Mouse (Mus musculus) limb, embryonic 13.5 days (tissue): Measurements from ENCODE around the gene Ankrd50. TPM values are rescaled to one million over a fixed set of nuclear protein-coding genes. Genes with fewer than 3 reads are reported as not detected.

Experiments used
- ATAC-seq: fragments of 200-750 bp; cut with Nextera tagmentation; 2 replicates; pipeline ENCODE4 v1.8.0; 2017; ENCODE audit warnings: low read depth, moderate number of reproducible peaks, moderate TSS enrichment; ENCODE audit not compliant: low FRiP score
- H3K27ac ChIP-seq: fragments of 300-500 bp; sonication (generic); 2 replicates; pipeline ENCODE4 v1.5.1; 2015; ENCODE audit warnings: inconsistent platforms, mild to moderate bottlenecking, moderate library complexity
- H3K27me3 ChIP-seq: fragments of 300-500 bp; sonication (generic); 2 replicates; pipeline ENCODE4 v1.6.1; 2015; ENCODE audit warnings: mild to moderate bottlenecking, inconsistent platforms
- H3K36me3 ChIP-seq: fragments of 300-500 bp; sonication (generic); 2 replicates; pipeline ENCODE4 v1.6.1; 2015; ENCODE audit warnings: inconsistent platforms, mild to moderate bottlenecking, moderate library complexity
- H3K4me1 ChIP-seq: fragments of 300-500 bp; sonication (generic); 2 replicates; pipeline ENCODE4 v1.6.1; 2015; ENCODE audit warnings: inconsistent platforms
- H3K4me2 ChIP-seq: fragments of 300-500 bp; sonication (generic); replicated peaks from 2 replicates; pipeline ENCODE4 v1.6.1; 2015; ENCODE audit warnings: inconsistent platforms, mild to moderate bottlenecking, moderate library complexity
- H3K4me3 ChIP-seq: fragments of 300-500 bp; sonication (generic); 2 replicates; pipeline ENCODE4 v1.5.1; 2015; ENCODE audit warnings: moderate library complexity, mild to moderate bottlenecking, inconsistent platforms
- H3K9ac ChIP-seq: fragments of 300-500 bp; sonication (generic); 2 replicates; pipeline ENCODE4 v1.6.1; 2015; ENCODE audit warnings: mild to moderate bottlenecking, inconsistent platforms
- H3K9me3 ChIP-seq: fragments of 300-500 bp; sonication (generic); 2 replicates; pipeline ENCODE4 v1.6.1; 2016; ENCODE audit warnings: inconsistent platforms
- WGBS: fragments of 180-500 bp; shearing (Covaris S2); methylation state at CpG from one replicate; pipeline ENCODE4 v1.1.7; 2015; 5-methylcytosine and 5-hydroxymethylcytosine counted together
- polyA plus RNA-seq: library from polyadenylated mRNA; unstranded; fragments of >200 nt; fragmentation: Nextera tagmentation; extraction: Ambion mirVana; gene quantifications from 2 replicates; pipeline ENCODE4 v1.2.1, GENCODE M21; 2015

Gene Ankrd50
- polyA plus RNA-seq, 1 experiment from 2014 or later, result 23.5 TPM

- Histone ChIP-seq H3K27me3 (no peaks in the 10 kb centered on the region), H3K4me1 (no peaks in the 10 kb centered on the region), H3K27ac (no peak overlapping the region), H3K36me3 (no peaks in the 10 kb centered on the region), H3K4me2 (no peak overlapping the region), H3K9ac (no peak overlapping the region), H3K4me3 (no peak overlapping the region), H3K9me3 (no peaks in the 10 kb centered on the region)
- 83% methylated on average over 2 of the region's 2 CpGs for WGBS
- ATAC-seq, result no peak
Measured at GRCm38 (mm10) chr3:38490720-38491119, 6.1 kb upstream of the Ankrd50 start.

DNA sequence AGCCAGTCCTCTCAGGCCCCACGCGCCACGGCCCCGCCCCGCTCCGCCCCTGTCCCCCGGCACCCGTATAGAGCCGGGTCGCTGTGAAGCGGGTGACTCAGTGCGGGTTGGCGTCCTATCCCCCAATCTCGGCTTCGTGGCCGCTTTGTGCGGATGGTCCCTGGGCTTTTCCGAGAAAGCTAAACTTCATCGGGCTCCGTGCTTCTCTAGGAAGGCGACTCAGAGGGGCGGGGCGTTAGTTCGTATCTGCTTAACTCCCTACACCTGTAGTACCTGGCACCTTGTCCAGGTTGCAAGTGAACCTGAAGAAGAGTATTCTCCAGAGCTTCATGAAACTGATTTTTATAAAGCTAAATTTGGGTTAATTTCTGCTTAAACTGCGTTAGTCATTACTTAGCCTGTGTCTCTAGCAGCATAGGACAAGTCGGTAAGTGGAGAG, 482 bp upstream of the Ankrd50 start:
- Histone ChIP-seq H3K4me2 (peak overlapping the region; percentile 74), H3K27me3 (no peaks in the 10 kb centered on the region), H3K27ac (no peak overlapping the region), H3K9ac (peak overlapping the region; percentile 36), H3K36me3 (peaks cover 8% of the 10 kb centered on the region), H3K4me3 (peak overlapping the region; percentile 94), H3K9me3 (no peaks in the 10 kb centered on the region), H3K4me1 (peaks cover 32% of the 10 kb centered on the region)
- 2% methylated on average over 26 of the region's 26 CpGs for WGBS
- no peak for ATAC-seq

DNA sequence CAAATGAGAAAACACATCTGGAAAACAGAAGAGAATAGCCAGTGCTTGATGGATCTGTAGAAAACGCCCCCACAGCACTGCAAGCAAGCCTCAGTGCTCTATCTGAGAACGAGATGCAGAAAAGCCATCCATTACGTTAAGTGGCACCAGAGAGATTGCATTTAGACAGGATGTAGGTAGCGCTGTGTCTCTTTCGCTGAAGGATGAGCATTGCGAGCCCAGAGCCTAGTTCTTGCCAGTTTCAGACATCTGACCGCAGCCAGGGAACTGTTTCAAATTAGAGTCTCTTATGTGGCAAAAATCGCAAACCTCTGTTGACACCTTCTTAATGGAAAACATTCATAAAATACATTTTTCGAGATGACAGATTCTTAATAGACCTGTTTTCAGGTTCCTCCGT, 1.1 kb downstream of the Ankrd50 start:
- peak overlapping the region; percentile 94 for H3K4me3 ChIP-seq
- no peaks in the 10 kb centered on the region for H3K27me3 ChIP-seq
- H3K27ac ChIP-seq, result no peak overlapping the region
- H3K4me1 ChIP-seq, result peaks cover 40% of the 10 kb centered on the region
- no peak for ATAC-seq
- peak overlapping the region; percentile 97 for H3K9ac ChIP-seq
- H3K36me3 ChIP-seq, result peaks cover 22% of the 10 kb centered on the region
- peak overlapping the region; percentile 74 for H3K4me2 ChIP-seq
- H3K9me3 ChIP-seq, result no peaks in the 10 kb centered on the region
- 5% methylated on average over 10 of the region's 10 CpGs for WGBS

- peak overlapping the region; percentile 97 for H3K9ac ChIP-seq
- WGBS, result 37% methylated on average over 11 of the region's 11 CpGs
- H3K4me3 ChIP-seq, result peak overlapping the region; percentile 94
- H3K27ac ChIP-seq, result no peak overlapping the region
- peaks cover 46% of the 10 kb centered on the region for H3K4me1 ChIP-seq
- H3K9me3 ChIP-seq, result no peaks in the 10 kb centered on the region
- no peaks in the 10 kb centered on the region for H3K27me3 ChIP-seq
- no peak for ATAC-seq
- H3K36me3 ChIP-seq, result peaks cover 30% of the 10 kb centered on the region
- H3K4me2 ChIP-seq, result peak overlapping the region; percentile 74
Measured at GRCm38 (mm10) chr3:38482749-38483148, 1.9 kb downstream of the Ankrd50 start.

DNA sequence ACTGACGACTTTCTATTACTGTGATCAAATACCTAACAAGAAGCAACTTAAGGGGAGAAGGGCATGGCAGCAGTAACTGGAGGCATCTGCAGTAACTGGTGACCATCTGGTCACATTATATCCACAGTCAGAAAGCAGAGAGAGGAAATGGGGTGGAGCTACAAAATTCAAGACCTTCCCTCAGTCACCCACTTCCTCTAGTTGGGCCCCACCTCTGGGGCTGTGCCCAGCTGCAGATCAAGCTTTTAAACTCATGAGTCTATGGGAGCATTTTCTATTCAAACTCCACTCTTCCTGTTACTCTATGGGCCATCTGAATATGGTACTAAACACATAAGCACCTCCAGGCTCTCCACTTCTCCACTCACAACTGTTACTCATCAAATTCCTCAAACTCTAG, 3.5 kb downstream of the Ankrd50 start:
- H3K27ac ChIP-seq, result no peak overlapping the region
- H3K27me3 ChIP-seq, result no peaks in the 10 kb centered on the region
- 41% methylated on average over 1 of the region's 1 CpGs for WGBS
- peaks cover 51% of the 10 kb centered on the region for H3K4me1 ChIP-seq
- peaks cover 44% of the 10 kb centered on the region for H3K36me3 ChIP-seq
- peak overlapping the region; percentile 22 for H3K4me3 ChIP-seq
- no peaks in the 10 kb centered on the region for H3K9me3 ChIP-seq
- no peak for ATAC-seq
- H3K4me2 ChIP-seq, result peak overlapping the region; percentile 55
- no peak overlapping the region for H3K9ac ChIP-seq

- Histone ChIP-seq H3K4me2 (no peak overlapping the region), H3K4me3 (no peak overlapping the region), H3K4me1 (peaks cover 67% of the 10 kb centered on the region), H3K36me3 (peaks cover 56% of the 10 kb centered on the region), H3K27me3 (no peaks in the 10 kb centered on the region), H3K27ac (no peak overlapping the region), H3K9me3 (no peaks in the 10 kb centered on the region), H3K9ac (no peak overlapping the region)
- WGBS, result 74% methylated on average over 1 of the region's 1 CpGs
- ATAC-seq, result no peak
Measured at GRCm38 (mm10) chr3:38477936-38478335, 6.7 kb downstream of the Ankrd50 start.

DNA sequence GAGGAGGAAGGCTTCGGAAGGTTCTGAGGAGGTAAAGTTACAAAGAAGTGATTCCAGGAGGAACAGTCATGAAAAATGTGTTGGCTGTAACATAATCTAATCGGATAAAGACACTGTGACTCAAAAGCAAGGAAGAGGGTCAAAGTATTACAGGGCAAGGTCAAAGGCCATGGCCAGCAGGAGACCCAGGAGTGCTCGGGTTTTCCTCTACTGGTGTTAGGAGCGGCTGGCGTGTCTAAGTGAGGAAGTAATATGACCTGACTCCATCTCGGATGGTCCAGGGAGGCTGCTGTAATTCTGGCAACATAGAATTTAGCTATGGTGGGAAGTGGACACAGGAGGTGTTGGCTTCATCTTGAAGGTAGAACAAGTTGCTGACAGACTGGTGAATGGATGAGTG, 9.1 kb downstream of the Ankrd50 start:
- Histone ChIP-seq H3K9me3 (no peaks in the 10 kb centered on the region), H3K9ac (no peak overlapping the region), H3K27ac (no peak overlapping the region), H3K4me1 (peaks cover 51% of the 10 kb centered on the region), H3K36me3 (peaks cover 60% of the 10 kb centered on the region), H3K4me3 (no peak overlapping the region), H3K4me2 (no peak overlapping the region), H3K27me3 (no peaks in the 10 kb centered on the region)
- ATAC-seq, result no peak
- WGBS, result 53% methylated on average over 6 of the region's 6 CpGs

GRCm38 (mm10) chr3:38473138-38473537, 11.5 kb downstream of the Ankrd50 start:
- Histone ChIP-seq H3K9ac (no peak overlapping the region), H3K4me2 (no peak overlapping the region), H3K4me1 (peaks cover 36% of the 10 kb centered on the region), H3K36me3 (peaks cover 40% of the 10 kb centered on the region), H3K27me3 (no peaks in the 10 kb centered on the region), H3K27ac (no peak overlapping the region), H3K9me3 (no peaks in the 10 kb centered on the region), H3K4me3 (no peak overlapping the region)
- ATAC-seq, result no peak
- WGBS, result 90% methylated on average over 4 of the region's 4 CpGs

GRCm38 (mm10) chr3:38471516-38471915, 13.1 kb downstream of the Ankrd50 start:
- Histone ChIP-seq H3K4me3 (no peak overlapping the region), H3K27me3 (no peaks in the 10 kb centered on the region), H3K36me3 (peaks cover 31% of the 10 kb centered on the region), H3K9ac (no peak overlapping the region), H3K4me1 (peaks cover 40% of the 10 kb centered on the region), H3K27ac (no peak overlapping the region), H3K4me2 (no peak overlapping the region), H3K9me3 (no peaks in the 10 kb centered on the region)
- ATAC-seq, result no peak

GRCm38 (mm10) chr3:38468131-38468530, 16.5 kb downstream of the Ankrd50 start:
- WGBS, result 90% methylated on average over 8 of the region's 8 CpGs
- Histone ChIP-seq H3K4me2 (no peak overlapping the region), H3K4me3 (no peak overlapping the region), H3K4me1 (peaks cover 13% of the 10 kb centered on the region; the same call in 1 of the 2 replicates), H3K9me3 (no peaks in the 10 kb centered on the region; the same call in 1 of the 2 replicates), H3K36me3 (peaks cover 38% of the 10 kb centered on the region), H3K27me3 (no peaks in the 10 kb centered on the region), H3K9ac (no peak overlapping the region), H3K27ac (no peak overlapping the region)
- no peak for ATAC-seq

DNA sequence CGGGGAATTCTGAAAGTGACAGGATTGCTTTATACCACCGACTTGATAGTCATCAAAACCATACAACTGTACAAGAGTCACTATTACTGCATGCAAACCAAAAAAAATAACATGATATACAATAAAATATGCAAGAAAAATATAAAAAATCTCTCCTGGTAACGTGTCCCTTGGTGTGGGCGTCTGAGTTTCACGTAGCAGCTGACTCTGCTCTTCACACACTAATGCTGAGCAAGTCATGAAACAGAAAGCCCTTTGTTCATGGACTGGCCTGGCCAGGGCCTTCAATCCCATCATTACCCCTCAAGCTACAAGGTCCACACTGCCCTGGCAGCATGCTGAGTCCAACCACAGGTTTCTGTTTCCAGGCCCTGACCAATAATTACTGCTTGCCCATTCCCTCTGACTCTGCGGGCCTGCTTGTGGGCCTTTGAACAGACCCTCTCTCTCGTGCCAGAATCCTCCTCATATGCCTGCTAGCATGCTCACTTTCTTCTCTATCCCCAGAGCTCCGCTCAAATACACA, 17.7 kb downstream of the Ankrd50 start:
- Histone ChIP-seq H3K4me3 (no peak overlapping the region), H3K9ac (no peak overlapping the region), H3K27me3 (no peaks in the 10 kb centered on the region), H3K9me3 (no peaks in the 10 kb centered on the region; the same call in 1 of the 2 replicates), H3K36me3 (peaks cover 44% of the 10 kb centered on the region), H3K4me2 (no peak overlapping the region), H3K4me1 (peaks cover 13% of the 10 kb centered on the region; the same call in 1 of the 2 replicates), H3K27ac (peak overlapping the region; percentile 10; the same call in 1 of the 2 replicates)
- no peak for ATAC-seq
- 78% methylated on average over 8 of the region's 8 CpGs for WGBS

- H3K36me3 ChIP-seq, result peaks cover 46% of the 10 kb centered on the region
- ATAC-seq, result no peak
- no peak overlapping the region for H3K4me3 ChIP-seq
- H3K27ac ChIP-seq, result no peak overlapping the region
- WGBS, result 87% methylated on average over 5 of the region's 5 CpGs
- no peaks in the 10 kb centered on the region for H3K27me3 ChIP-seq
- no peaks in the 10 kb centered on the region; the same call in 1 of the 2 replicates for H3K9me3 ChIP-seq
- no peak overlapping the region for H3K9ac ChIP-seq
- H3K4me1 ChIP-seq, result peaks cover 8% of the 10 kb centered on the region; the same call in 1 of the 2 replicates
- no peak overlapping the region for H3K4me2 ChIP-seq
Measured at GRCm38 (mm10) chr3:38466139-38466538, 18.5 kb downstream of the Ankrd50 start.

GRCm38 (mm10) chr3:38463149-38463548, 21.5 kb downstream of the Ankrd50 start:
- WGBS, result 92% methylated on average over 2 of the region's 2 CpGs

More at GRCm38 (mm10) chr3:38463149-38463548, 21.5 kb downstream of the Ankrd50 start:
- ATAC-seq, result no peak
- H3K4me2 ChIP-seq, result no peak overlapping the region
- no peak overlapping the region for H3K27ac ChIP-seq
- H3K36me3 ChIP-seq, result peaks cover 64% of the 10 kb centered on the region
- H3K9ac ChIP-seq, result no peak overlapping the region
- no peaks in the 10 kb centered on the region; the same call in 1 of the 2 replicates for H3K9me3 ChIP-seq
- H3K4me1 ChIP-seq, result peaks cover 8% of the 10 kb centered on the region; the same call in 1 of the 2 replicates
- H3K4me3 ChIP-seq, result no peak overlapping the region
- no peaks in the 10 kb centered on the region for H3K27me3 ChIP-seq
